Mouse (Mus musculus) E14TG2a.4 (cell line): ENCODE measurements around the gene 4933428G20Rik.

Experiments used
- CTCF ChIP-seq: conservative IDR thresholded peaks from 2 replicates; pipeline ENCODE4 v1.5.1; 2014; ENCODE audit warnings: low read length
- NANOG ChIP-seq: IDR thresholded peaks from 2 replicates; pipeline ENCODE4 v1.6.1; 2014; ENCODE audit warnings: borderline replicate concordance, low read length, mixed read lengths

- TF ChIP-seq CTCF (no peak), NANOG (no peak)
Observed at GRCm38 (mm10) chr11:97530069-97530468, 29.9 kb upstream of the 4933428G20Rik start.
